Mouse (Mus musculus) adrenal gland, adult 2 months (tissue): ENCODE measurements around the gene Efna5. TPM values are rescaled to one million over a fixed set of nuclear protein-coding genes. Genes with fewer than 3 reads are reported as not detected.

Source experiments
- DNase-seq: peaks from one replicate; pipeline ENCODE4 v3.0.0; 2021
- polyA plus RNA-seq: library from polyadenylated mRNA; depleted of rRNA; stranded (reverse); fragments of >200 nt; gene quantifications from 2 replicates; pipeline ENCODE4 v1.2.3, GENCODE M21; 2012
- total RNA-seq, 2 experiments: library from RNA; stranded (reverse); gene quantifications; 2 replicates each; pipeline ENCODE4 v1.2.3; 2021

Efna5 gene
- total and polyA plus RNA-seq, 3 experiments: 3.7 to 22.6 (median 20.4) TPM

GRCm38 (mm10) chr17:62656591-62656990, 224.5 kb downstream of the Efna5 start:
- no peak for DNase-seq

DNA sequence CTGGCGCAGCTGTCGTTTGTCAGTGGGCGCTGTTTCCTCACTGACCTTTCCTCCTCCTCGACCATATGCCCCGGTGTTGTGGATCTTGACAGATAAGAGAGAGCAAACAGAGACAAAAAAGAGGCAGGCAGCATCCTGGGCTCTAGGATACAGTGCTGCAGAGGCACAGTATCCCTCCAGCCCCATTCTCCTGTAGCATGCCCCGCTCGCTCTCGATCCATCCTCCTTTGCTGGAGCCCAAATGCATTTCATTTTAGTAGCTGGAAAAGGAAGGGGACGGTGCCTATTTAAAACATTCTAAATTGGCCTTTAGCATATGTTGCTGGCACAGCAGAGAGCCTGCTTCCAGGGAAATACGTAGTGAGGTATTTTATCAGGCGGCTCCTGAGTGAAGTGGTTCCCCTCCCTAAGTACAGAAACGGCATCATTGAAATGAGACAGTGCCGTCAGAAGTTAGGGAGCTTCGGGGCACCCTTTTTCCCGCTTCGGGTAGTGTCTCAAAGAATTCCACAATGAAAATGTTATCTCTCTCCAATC, 225.2 kb downstream of the Efna5 start:
- DNase-seq: no peak

DNA sequence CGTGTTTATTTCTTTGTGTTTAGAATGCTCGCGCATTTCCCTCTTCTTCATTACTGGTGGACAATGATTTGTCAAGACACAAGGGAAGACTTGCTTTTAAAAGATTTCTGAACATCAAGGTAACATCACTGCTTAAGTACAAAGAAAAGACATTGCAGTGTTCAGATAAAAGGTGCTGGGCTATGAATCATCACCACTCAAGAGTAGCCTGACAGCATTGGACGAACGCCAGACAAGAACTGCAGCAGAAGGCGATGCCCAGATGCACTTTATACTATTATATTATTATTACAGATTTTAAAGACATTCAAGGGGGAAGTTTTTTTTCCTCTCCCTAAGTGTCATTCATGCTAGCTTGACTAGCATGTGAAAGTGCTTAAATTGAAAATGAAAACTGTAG, 228.7 kb downstream of the Efna5 start:
- peak; percentile 24 for DNase-seq

DNA sequence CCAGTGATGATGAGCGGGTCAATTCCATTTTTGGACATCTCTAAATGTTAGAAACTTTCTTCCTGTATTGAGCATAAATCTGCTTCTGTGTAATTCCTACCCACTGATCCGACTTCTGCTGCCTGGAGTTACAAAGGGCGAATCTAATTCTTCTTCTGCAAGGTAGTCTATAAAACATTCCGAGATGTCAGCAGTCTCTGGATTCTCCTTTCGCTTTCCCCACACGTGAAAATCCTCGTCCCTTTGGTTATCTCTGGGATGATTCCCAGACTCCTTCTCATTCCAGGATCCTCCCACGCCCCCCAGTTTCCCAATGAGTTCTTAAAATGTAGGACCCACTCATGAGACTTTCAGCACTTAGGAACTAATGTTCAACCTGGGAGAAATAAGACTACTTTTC, 229.4 kb downstream of the Efna5 start:
- no peak for DNase-seq

- no peak for DNase-seq
These were observed 231.7 kb downstream of the Efna5 start for GRCm38 (mm10) chr17:62649293-62649950.

GRCm38 (mm10) chr17:62646836-62647235, 234.3 kb downstream of the Efna5 start:
- DNase-seq: no peak

DNA sequence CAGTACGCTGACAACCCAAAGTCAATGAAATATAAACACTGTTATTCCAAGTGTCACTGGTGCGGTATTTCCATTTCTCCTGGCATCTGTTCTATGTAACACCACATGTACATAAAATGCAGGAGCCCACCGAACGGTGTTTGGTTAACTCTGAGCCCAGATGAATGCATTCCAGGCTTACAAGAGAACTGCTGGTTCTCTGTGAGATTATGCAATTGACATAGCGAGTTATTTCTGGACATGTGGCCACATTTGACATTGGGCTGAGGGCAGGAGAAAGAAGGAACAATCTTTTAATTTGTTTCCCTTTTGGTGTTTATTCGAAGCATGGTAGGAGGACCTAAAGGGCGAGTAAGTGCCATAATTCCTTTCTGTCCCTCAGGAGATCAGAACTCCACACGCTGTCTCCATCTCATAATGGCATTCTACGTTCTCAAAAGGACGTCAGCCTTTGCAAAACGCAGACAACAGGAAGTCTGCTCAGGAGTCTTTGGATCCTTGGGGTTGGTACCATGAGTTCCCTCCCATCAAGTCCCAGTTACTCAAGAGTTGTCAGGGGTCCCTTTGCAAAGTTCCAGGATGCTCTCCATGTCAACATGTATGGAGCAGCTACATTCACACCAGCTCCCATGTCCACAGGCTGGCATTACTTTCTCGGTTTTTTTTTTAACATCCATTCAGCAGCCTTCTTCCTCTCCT, 238.5 kb downstream of the Efna5 start:
- DNase-seq: no peak

DNA sequence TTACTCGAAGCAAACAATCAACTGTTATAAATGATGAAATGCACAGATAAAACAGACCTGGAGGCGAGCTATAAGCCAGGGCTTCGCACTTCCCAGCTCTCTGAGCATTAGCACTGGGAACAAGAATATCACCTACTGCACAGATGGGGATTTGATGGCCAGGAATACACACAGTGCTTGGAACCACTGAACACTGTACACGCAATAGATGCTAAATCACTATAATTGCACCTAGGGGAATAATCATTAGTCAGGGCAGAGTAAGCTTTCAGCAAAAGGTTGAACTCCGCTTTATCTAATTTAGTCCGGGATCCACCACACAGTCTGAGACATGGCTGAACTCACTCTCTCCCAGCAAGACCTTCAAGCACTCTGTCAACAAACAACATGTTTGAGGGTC, 240.5 kb downstream of the Efna5 start:
- DNase-seq: no peak

DNA sequence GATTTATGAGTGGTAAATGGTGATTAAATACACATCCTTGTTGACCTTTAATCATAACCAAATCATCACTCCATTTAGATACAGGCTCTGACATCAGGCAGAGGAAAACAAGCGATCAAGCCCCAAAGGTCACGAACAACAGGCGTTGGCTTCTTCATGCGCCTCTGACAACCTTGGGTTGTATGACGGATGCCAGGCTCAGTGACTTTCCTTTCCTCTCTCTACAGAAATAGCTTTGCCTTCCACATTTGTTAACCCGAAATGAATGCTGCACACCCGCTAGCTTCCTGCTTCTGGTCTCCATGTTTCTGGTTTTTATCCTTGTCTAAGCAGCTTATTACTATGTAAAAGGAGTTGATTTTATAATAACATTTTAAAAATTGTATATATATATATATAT, 244.2 kb downstream of the Efna5 start:
- peak; percentile 72 for DNase-seq

DNA sequence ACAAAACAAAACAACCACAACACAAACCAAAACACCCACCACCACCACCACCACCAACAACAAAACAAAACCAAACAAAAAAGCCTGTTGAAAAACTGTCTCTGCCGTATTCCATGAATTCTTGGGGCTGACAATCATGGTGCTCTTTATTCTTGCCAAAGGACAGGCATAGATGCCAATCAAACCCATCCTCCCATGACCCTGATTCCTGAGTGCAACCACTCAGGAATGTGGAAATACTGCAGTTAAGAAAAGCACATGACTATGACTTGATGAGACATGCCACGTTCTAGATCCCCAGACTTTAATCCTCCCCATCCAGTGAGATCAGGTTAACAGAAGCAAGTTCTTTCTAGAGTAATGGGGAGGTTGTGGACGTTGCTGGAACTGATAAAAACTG, 246.2 kb downstream of the Efna5 start:
- DNase-seq: no peak

DNA sequence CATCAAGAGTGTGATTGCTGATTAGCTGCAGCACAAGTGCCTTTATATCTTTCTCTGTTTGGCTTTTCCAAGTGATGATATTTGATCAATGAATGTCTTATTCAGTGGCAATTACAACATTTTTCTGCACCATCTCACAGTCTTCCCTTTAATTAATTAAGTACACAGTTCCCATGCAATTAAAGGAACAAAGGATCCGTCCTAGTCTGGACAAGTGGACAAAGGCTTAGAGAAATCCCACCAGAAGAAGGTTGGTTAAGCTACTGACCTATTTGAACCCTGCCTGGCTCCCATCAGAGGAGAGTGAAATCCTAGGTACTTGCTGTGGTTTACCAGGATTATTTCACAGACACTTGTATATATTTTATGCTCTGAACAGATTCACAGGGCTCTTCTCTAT, 252.6 kb downstream of the Efna5 start:
- no peak for DNase-seq

- DNase-seq: no peak
These were observed 253.6 kb downstream of the Efna5 start for GRCm38 (mm10) chr17:62627508-62627907.

DNA sequence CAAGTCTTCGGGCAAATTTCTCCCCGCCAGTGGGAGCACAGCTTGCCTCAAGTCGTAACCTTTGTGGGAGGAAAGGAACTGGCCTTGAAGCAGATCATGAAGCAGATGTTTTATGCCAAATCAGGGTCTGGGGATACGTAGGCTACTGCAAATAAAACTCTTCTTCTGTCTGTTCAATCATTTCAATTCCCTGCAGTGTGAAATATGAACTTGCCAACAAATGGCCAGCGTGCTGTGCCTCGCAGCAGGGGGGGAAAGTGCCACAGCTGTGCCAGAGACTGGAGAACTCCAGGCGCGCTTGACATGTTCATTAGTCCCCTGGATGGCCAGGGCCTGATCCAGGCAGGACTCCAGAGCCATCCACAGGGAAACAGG, 255.5 kb downstream of the Efna5 start:
- no peak for DNase-seq

GRCm38 (mm10) chr17:62624804-62625645, 256.1 kb downstream of the Efna5 start:
- DNase-seq: no peak

- DNase-seq: no peak
These were observed 257.9 kb downstream of the Efna5 start for GRCm38 (mm10) chr17:62623224-62623623.

- DNase-seq: no peak
These were observed 258.6 kb downstream of the Efna5 start for GRCm38 (mm10) chr17:62622481-62622880.

- DNase-seq: no peak
These were observed 266.0 kb downstream of the Efna5 start for GRCm38 (mm10) chr17:62615159-62615558.

- DNase-seq: no peak
These were observed 266.4 kb downstream of the Efna5 start for GRCm38 (mm10) chr17:62614708-62615107.

GRCm38 (mm10) chr17:62614237-62614636, 266.9 kb downstream of the Efna5 start:
- DNase-seq: no peak

- no peak for DNase-seq
These were observed 267.9 kb downstream of the Efna5 start for GRCm38 (mm10) chr17:62613232-62613631.

GRCm38 (mm10) chr17:62608145-62608544, 273.0 kb downstream of the Efna5 start:
- DNase-seq: no peak

DNA sequence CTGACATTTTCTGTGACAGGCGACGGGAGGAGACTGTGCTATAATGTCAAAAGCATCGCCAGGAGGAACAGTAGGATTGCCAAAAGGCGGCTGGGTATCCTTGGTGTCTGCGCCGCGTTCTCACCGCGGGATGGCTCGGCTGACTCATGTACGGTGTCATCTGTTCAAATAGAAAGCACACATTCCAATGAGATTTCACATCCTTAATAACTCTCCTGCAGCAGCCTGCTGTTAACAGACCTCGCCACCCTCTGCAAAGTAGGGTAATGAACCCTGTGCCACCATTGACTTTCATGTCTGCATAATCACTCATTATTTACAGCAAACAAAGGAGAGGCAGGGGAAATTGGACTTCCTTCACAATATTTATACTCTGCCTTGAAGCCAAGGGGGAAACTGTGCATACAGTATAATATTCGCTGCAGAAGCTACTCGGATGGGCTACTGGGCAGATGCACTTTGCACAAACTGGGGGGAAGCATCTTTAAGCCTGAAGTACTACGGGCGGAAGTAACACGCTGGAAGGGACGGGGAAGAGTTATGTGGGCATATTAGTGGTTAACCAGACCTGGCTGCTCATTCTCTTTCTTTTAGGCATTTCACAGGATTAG, 273.7 kb downstream of the Efna5 start:
- DNase-seq: peak; percentile 74
